Mouse (Mus musculus) thymus, adult 2 months (tissue): ENCODE results near the gene Sephs2.

Experiments
- CTCF ChIP-seq: fragments of 200-500 bp; IDR thresholded peaks from 2 replicates; pipeline ENCODE4 v1.5.1; 2012; ENCODE audit warnings: mild to moderate bottlenecking, control low read depth, low read length, moderate library complexity, borderline replicate concordance; ENCODE audit not compliant: control insufficient read depth, poor library complexity, insufficient read depth; ENCODE audit errors: extremely low read depth
- POLR2A ChIP-seq: fragments of 200-500 bp; IDR thresholded peaks from 2 replicates; pipeline ENCODE4 v1.6.1; 2012; ENCODE audit warnings: mild to moderate bottlenecking, low read length, control low read depth, moderate library complexity; ENCODE audit not compliant: control insufficient read depth, poor library complexity, insufficient read depth; ENCODE audit errors: extremely low read depth

GRCm38 (mm10) chr7:127228615-127229303 is 45.1 kb downstream of the Sephs2 start:
- TF ChIP-seq CTCF (no peak), POLR2A (no peak)
